Mouse (Mus musculus): ENCODE data around the gene Akt1s1.
"Not testable (repeated sequence)": the region's sequence is repeated elsewhere in the genome, so short reads cannot be mapped to it uniquely, and the experiment has no call there.

- not testable (repeated sequence) for TF ChIP-seq CTCF (IDR thresholded peaks at IDR 0.05; ENCODE audit: extremely low read depth, insufficient read length, insufficient replicate concordance, low read depth, low read length); POLR2A (IDR thresholded peaks at IDR 0.05; ENCODE audit: low read depth, low read length)
Measured at GRCm38 (mm10) chr7:44871774-44872173, 23.0 kb downstream of the Akt1s1 start.
